Mouse (Mus musculus) liver, embryonic 13.5 days (tissue): ENCODE results near the gene Nek9. TPM values are rescaled to one million over a fixed set of nuclear protein-coding genes. Genes with fewer than 3 reads are reported as not detected.
A peak's percentile ranks its signal among the peaks of the same experiment; 100 is the strongest.

ENCODE experiments used
- ATAC-seq: fragments of 200-750 bp; cut with Nextera tagmentation; 2 replicates; pipeline ENCODE4 v1.8.0; 2017; ENCODE audit warnings: low read depth, mild to moderate bottlenecking, moderate number of reproducible peaks, moderate library complexity
- DNase-seq: peaks from one replicate; pipeline ENCODE4 v3.0.0; 2022
- H3K27ac ChIP-seq: fragments of 300-500 bp; sonication (generic); 2 replicates; pipeline ENCODE4 v1.5.1; 2015; ENCODE audit warnings: moderate library complexity, mild to moderate bottlenecking, inconsistent platforms
- H3K27me3 ChIP-seq: fragments of 300-500 bp; sonication (generic); 2 replicates; pipeline ENCODE4 v1.6.1; 2015; ENCODE audit warnings: mild to moderate bottlenecking, inconsistent platforms
- H3K36me3 ChIP-seq: fragments of 300-500 bp; sonication (generic); 2 replicates; pipeline ENCODE4 v1.6.1; 2015; ENCODE audit warnings: mild to moderate bottlenecking, inconsistent platforms
- H3K4me1 ChIP-seq: fragments of 300-500 bp; sonication (generic); replicated peaks from 2 replicates; pipeline ENCODE4 v1.6.1; 2015; ENCODE audit warnings: inconsistent platforms
- H3K4me2 ChIP-seq: fragments of 300-500 bp; sonication (generic); 2 replicates; pipeline ENCODE4 v1.6.1; 2015; ENCODE audit warnings: inconsistent platforms, mild to moderate bottlenecking, moderate library complexity
- H3K4me3 ChIP-seq: fragments of 300-500 bp; sonication (generic); replicated peaks from 2 replicates; pipeline ENCODE4 v1.5.1; 2015; ENCODE audit warnings: mild to moderate bottlenecking, inconsistent platforms
- H3K9ac ChIP-seq: fragments of 300-500 bp; sonication (generic); 2 replicates; pipeline ENCODE4 v1.6.1; 2015; ENCODE audit warnings: mild to moderate bottlenecking, inconsistent platforms
- H3K9me3 ChIP-seq: fragments of 300-500 bp; sonication (generic); replicated peaks from 2 replicates; pipeline ENCODE4 v1.6.1; 2016; ENCODE audit warnings: inconsistent platforms
- WGBS: fragments of 180-500 bp; shearing (Covaris S2); methylation state at CpG from one replicate; pipeline ENCODE4 v1.1.7; 2015; ENCODE audit not compliant: insufficient replicate concordance; 5-methylcytosine and 5-hydroxymethylcytosine counted together
- polyA plus RNA-seq: library from polyadenylated mRNA; unstranded; fragments of >200 nt; fragmentation: Nextera tagmentation; extraction: Ambion mirVana; gene quantifications from 2 replicates; pipeline ENCODE4 v1.2.1, GENCODE M21; 2015

The Nek9 gene
- polyA plus RNA-seq, 1 experiment from 2014 or later = 5.0 TPM

DNA sequence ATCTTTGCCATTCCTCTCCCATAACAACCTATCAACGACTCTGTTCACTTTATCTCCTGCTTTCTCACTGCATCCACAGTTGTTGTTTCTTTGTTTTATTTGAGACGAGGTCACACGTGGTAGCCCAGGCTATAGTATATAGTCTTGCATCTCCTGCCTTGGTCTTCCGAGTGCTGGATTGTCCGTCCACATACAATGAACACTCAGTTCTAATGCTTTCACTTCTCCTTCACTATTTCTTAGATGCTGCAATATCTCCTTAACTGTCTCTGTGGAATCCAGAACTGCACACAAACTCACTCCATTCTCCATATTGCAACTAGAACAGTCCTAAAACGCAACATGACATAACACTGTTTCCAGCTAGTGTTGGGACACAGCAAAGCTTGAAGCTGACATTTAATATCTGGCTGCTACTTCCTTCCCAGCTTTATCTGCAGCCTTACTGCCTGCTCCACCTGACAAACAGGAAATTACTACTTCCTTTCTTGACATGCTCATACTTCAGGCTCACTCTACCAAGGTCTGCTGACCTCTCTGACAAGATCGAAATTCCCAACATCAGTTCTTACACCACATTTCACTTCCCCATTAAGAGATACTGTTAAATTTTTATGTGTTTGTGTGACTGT lies 82.0 kb downstream of the Nek9 start:
- Histone ChIP-seq H3K36me3 (no peaks in the 10 kb centered on the region), H3K4me3 (no peak overlapping the region), H3K4me2 (no peak overlapping the region), H3K9me3 (no peaks in the 10 kb centered on the region), H3K9ac (no peak overlapping the region), H3K4me1 (peaks cover 21% of the 10 kb centered on the region), H3K27ac (peak overlapping the region; percentile 59; the same call in 1 of the 2 replicates), H3K27me3 (no peaks in the 10 kb centered on the region)
- peak; percentile 47; the same call in 1 of the 2 replicates for ATAC-seq
- DNase-seq = no peak
- WGBS = 20% methylated on average over 7 of the region's 7 CpGs

DNA sequence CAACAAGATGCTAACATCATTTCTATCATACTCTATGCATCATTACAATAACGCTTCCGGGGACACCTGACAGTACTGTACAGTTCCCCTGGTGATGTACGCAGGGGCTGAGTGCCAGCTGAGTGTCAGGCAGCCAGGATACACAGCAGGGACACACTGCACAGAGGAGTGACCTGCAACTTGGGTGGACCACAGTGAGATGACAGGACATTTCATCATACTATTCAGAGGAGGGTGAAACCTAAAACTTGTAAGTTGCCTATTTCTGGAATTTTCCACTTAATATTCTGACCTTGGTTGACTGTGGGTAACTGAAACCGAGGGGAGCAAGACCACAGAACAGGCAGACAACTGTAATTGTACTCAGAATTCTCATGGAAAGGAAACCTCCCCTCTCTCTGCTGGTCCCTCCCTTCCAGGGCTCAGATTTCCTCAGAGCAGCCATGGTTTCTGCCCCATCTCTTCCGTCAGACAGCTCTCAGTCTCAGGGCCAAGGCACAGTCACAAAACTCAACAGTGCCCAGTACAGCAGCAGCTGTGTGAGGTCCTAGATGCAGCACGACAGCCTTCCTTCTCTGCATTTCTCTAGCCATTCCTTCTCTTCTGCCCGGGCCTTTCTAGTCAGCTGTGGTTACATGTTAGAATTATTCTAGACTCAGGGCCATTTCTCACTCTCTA lies 82.9 kb downstream of the Nek9 start:
- Histone ChIP-seq H3K9ac (no peak overlapping the region), H3K4me1 (peaks cover 21% of the 10 kb centered on the region), H3K27me3 (no peaks in the 10 kb centered on the region), H3K36me3 (no peaks in the 10 kb centered on the region), H3K4me3 (no peak overlapping the region), H3K9me3 (no peaks in the 10 kb centered on the region), H3K4me2 (no peak overlapping the region), H3K27ac (peak overlapping the region; percentile 59)
- WGBS = 64% methylated on average over 7 of the region's 7 CpGs
- DNase-seq (no peak), ATAC-seq (no peak)

DNA sequence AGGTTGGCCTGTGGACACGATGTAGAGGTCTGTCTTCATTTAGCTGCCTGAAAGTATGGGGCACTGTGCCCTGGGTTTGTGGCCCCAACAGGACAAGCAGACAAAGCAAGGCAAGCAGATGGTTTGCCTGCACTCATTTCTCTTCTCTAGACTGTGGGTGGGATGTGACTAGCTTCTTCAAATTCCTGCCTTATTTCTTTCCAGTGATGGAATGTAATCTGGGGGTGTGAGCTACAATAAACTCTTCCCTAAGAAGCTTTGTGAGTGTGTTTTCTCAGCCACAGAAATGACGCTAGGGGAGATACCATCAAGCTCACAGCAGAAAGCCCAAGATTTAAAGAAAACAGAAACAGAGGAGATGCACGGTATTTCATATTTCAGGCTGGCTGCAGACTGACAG lies 87.1 kb downstream of the Nek9 start:
- no peak overlapping the region for H3K9ac ChIP-seq
- ATAC-seq (no peak), DNase-seq (no peak)
- no peak overlapping the region for H3K27ac ChIP-seq
- no peaks in the 10 kb centered on the region for H3K9me3 ChIP-seq
- peaks cover 11% of the 10 kb centered on the region for H3K4me1 ChIP-seq
- 74% methylated on average over 3 of the region's 3 CpGs for WGBS
- H3K27me3 ChIP-seq = no peaks in the 10 kb centered on the region
- no peak overlapping the region for H3K4me2 ChIP-seq
- no peak overlapping the region for H3K4me3 ChIP-seq
- H3K36me3 ChIP-seq = peaks cover 11% of the 10 kb centered on the region

Other genes with a start within 250 kb of the Nek9 start
- gene Prox2, start 228.6 kb downstream of the Nek9 start, polyA plus RNA-seq = 3.0 and 3.1 TPM in 2 replicates
- gene Dlst, start 228.5 kb downstream of the Nek9 start, polyA plus RNA-seq = 80.7 and 93.4 TPM in 2 replicates
- 0.73 and 0.74 TPM in 2 replicates for gene Rps6kl1, start 188.1 kb downstream of the Nek9 start, polyA plus RNA-seq
- 0.50 and 0.60 TPM in 2 replicates for gene Pgf, start 161.6 kb downstream of the Nek9 start, polyA plus RNA-seq
- 49.4 and 49.9 TPM in 2 replicates for gene Eif2b2, start 119.9 kb downstream of the Nek9 start, polyA plus RNA-seq
- 2.8 and 3.0 TPM in 2 replicates for gene Mlh3, start 68.8 kb downstream of the Nek9 start, polyA plus RNA-seq
- gene Acyp1, start 50.9 kb downstream of the Nek9 start, polyA plus RNA-seq = 66.3 and 71.4 TPM in 2 replicates
- gene Zc2hc1c, start 50.8 kb downstream of the Nek9 start, polyA plus RNA-seq = 0.12 and 0.14 TPM in 2 replicates
- 175 and 191 TPM in 2 replicates for gene Tmed10, start 35.5 kb upstream of the Nek9 start, polyA plus RNA-seq
- 1.5 and 1.7 TPM in 2 replicates for gene Fos, start 134.5 kb upstream of the Nek9 start, polyA plus RNA-seq